Mouse (Mus musculus) natural killer cell, adult 2 months (primary cell): ENCODE data around the gene Arhgef28.

ENCODE experiments used
- DNase-seq, 2 experiments: peaks; one replicate each; pipeline ENCODE4 v3.0.0; 2022; ENCODE audit warnings: low spot score in 2 of 2

Gene Arhgef28

DNA sequence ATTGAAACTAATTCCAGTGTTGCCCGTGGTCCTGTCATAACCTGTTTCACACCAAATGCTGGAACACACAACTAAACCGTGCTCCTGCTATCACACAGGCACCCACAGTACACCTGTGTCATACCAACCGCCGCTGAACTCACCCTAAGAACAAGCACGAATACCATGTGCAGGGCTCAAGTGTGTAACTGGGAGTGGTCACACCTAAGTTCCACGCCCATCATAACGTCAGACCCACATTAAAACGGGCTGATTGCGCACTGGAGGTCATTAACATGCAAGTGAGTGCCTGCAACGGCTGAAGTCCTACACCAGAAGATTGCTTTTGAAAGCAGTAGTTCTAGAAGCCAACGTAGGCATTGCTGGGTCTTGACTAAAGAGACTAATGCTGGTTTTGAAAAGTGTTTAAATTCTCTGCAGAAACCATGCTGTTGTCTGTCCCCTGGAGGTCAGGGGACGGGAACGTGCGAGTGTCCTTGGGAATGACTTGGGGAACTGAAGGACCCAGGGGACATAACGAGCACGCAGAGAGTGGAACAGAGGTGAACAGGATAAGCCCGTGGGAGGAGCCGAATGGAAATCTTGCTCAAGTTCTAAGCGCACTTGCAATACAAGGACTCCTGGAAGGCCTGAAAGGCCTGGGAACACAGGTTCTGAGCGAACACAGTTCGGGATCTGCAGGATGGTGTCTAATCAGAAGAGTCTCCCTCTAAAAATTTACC lies 22.9 kb downstream of the Arhgef28 start:
- DNase-seq = no peak

DNA sequence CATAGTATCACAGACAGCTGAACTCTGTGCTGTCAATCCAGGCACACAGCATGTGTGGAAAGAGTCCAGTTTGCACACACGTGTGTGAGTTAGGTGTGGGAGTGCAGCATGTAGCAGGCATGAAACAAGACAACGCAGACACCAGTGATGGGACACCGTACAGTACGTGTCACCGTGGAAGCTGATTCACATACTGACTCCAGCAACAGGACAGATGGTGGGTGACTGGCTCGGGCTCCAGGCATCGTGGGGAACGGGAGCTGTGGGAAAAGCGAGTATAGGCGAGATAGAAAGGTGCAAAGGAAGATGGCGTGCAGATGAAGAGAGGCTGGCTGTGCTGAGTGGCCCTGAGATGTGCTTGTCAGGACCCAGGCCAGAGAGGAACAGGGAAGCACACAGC lies 23.9 kb downstream of the Arhgef28 start:
- no peak for DNase-seq

DNA sequence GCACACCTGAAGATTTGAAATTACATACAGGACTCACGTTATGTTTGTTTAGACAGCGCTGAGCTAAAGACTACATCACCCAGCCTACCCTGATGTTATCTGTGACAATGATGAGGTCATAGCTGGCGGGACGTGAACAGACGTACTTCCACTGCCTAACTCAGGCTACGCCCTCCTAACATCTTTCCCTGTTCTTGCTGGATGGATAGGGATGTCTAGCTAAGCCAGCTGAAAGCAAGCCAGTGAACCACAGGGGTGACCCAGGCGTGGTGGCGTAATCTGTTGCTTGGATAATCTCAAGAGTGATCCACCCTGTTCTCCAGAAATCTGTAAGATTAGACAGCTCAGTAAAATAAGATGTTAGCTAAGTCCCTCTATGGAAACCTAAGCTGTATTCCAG lies 25.6 kb downstream of the Arhgef28 start:
- no peak for DNase-seq

DNA sequence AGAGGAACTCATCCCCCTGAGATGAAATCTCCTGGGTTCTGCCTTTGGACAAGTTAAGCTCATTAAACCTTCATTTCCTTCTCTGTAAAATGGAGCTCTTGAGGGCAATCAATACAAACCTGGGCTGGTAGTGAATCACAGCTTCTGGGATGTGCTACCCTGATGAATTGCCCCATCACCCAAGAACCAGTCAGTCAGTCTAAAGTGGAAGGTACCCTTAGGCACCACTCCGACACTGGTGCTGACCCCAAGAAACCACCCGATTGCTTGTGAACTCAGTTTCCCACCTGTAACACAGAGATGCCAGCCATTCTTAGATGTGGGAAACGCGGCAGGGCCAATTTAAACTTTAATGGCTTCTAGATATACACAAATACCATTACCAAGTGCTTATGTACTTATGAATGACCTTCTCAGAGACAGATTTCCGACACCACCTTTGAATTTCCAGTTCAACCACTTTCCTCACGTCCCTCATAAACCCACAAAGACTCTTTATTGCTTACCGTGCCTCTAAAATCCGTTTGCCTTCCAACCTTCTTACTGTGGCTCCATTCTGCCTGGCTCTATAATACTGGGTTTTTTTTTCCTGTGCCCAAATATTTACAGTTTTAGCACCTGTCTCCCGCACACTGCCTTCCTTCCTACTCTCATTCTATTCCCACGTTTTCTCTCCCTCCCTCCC lies 30.8 kb downstream of the Arhgef28 start:
- no peak for DNase-seq

DNA sequence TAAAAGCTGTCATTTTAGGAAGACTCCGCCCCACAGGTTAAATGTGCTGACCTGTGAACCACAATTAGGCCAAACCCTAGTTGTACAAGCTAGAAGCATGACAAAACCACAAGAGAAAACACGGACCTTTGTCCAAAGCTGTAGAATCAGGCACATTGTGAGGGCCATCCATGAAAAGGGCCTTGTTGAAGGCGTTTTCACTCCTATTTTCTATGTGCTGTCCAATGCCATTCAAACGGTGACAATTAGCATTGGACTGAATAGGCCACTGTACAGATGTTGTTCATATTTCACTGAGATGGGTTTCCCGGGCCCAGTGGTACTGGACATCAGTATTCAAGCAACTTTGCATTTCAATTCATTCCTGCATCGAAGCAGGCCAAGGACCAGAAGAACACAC lies 33.2 kb downstream of the Arhgef28 start:
- DNase-seq = no peak

DNA sequence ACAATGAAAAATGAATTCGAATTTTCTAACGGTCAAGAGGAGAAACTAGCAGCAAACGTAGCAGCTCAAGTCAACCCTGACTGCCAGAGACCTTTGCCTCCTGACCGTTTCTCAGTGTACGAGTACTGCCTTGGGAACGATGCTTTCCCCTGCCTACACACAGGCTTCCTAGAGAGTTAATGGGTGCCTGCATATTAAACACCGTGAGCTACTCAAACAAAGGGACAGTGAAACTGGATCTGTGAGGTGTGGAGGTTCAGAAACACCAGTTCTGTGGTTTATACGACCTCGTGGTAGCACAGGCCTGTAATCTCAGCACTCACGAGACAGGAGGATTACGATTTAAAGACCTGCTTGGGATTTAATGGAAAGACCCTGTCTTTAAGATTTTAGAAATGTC lies 33.9 kb downstream of the Arhgef28 start:
- no peak for DNase-seq

DNA sequence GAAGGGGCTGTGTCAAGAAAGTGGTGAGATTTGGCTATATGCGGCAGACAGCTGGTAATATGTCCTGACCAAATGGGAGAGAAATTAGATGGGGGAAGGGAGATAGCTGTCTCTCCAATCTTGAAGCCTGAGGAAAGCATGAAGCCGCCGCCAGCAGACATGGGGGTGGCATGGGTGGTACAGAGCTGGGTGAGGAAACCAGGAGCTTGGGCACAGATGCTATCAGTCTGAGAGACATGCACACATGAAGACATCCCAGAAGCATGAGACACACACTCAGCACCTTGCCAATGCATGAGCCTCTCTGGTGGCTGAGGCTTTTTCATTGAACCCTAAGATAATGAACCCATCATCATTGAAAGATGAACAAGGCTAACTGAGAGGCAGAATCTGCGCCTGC lies 34.5 kb downstream of the Arhgef28 start:
- no peak for DNase-seq

DNA sequence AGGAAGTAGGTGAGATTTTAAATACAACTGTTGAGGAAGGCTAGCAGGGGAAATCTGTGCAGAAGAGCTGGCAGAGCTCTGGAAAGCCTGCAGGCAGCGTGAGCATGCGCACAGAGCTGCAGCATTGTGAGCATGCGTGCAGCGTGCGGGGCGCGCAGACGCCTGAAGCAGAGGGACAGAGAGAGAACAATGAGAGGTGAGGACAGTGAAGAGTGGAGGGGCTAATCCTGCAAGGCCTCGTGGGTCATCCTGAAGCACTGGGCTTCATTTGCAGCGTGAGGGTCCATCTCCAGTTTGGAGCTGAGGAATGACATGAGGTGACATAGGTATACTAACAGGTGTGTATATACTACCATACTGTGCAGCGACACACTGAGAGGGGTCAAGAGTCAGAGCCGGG lies 35.0 kb downstream of the Arhgef28 start:
- no peak for DNase-seq

DNA sequence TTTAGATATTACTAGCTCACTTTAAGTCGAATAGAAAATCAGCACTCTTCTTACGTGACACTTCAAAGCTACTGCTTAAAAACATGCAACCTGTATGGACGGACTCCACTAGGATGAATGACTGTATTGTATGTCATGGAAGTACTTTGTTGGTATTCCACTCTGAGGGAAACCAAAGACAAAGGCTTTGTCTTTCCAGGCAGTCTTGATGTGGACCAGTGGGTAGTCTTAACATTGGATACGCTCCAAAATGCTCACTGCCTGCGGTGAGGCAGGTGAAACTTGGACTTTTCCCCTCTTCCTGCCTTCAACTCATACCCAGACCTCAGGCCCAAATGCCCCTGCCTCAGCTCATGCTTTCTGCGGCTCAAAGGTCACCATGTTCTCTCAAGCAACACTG lies 41.4 kb downstream of the Arhgef28 start:
- DNase-seq = no peak

DNA sequence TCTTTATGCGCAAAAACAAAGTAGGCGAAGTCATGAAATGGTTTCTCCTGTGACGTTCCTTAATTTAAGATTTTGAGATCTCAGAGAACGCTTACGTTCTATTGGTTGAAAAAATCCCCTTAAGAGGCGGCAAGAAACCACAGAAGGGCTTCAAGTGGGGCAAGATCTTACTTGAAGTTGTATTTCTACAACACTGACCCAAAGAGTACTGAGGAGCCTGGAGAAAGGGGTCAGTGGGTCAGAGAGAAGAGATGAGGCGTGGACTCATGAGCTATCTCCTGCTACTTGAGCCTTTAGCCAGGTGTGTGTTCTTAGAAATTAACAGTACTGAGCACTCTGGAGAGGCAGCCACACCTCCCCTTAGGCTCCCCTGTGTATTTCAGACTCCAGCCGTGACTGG lies 44.7 kb downstream of the Arhgef28 start:
- DNase-seq = no peak

DNA sequence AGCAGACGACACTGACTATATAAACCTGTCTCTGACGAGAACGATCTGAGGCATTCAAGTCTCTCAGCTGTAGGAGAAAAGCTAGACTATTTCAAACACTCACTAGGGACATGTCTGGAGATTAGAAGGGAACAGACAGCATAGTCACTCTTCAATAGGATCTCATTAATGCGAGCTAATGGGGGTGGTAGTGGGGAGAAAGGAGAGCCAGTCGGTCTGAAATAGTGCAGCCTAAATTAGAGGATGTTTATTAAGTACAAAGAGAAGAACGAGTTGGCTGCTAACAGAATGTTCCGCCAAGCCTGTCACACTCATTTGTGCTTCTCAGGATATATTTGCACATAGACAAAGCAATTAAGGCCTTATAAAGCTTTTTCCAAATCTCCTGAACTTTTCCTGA lies 49.6 kb downstream of the Arhgef28 start:
- DNase-seq = no peak

DNA sequence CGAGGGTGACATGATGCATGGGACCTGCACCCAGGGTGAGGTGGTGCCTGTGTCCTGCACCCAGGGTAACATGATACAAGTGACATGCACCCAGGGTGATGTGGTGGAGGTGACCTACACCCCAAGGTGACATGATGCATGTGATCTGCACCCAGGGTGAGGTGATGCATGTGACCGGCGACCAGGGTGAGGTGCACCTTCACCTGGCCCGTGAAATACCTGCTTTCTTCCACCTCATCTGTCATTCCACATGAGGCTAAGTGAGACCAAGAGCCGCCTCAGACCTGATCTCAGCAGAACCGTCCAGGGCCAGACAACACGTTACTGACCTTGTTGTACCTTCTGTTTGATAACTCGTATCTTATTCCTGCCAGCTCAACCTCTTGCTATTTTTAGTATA lies 53.5 kb downstream of the Arhgef28 start:
- DNase-seq = no peak

DNA sequence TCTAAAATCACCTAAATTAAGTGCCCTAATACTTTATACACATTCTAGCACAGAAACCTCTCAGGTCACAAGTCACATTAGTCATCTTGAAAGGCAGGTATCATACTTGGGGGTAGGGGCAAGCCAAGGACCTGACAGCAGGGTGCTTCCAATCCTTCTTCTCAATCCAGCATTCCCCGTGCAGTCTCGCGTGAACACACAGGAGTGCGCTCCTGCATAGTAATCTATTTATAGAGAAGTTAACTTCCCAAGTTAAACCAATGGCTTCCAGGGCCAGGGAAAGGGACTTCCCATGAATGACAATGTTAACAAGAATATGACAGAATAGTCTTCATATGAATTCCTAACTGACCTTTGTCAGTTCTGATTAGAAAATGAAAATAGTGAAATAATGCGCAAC lies 58.7 kb downstream of the Arhgef28 start:
- DNase-seq = no peak

DNA sequence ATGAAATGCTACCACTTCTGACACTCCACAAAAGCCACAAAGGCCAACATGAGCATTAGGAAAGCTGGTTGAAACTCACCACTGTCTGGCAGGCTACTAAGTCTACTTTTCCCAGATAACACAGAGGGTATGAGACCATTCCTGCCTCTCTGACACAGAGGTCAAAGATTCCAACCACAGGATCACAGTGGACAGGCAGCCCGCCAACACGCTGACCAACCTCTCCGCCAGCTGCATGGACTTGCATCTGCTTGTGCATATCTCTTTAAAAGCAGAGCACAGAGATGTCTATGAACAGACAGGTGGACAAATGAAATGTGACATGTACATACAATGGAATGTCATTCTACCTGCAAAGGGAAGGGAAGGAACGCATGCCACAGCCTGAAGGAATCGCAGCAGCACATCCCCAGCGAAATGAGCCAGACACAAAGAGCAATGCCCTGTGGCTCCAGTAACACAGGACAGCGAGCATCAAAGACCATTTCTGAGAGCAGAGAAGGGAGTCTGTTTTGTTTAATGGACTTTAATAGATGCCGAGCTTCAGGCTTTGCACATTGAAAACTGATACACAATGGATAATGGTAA lies 59.6 kb downstream of the Arhgef28 start:
- no peak for DNase-seq

DNA sequence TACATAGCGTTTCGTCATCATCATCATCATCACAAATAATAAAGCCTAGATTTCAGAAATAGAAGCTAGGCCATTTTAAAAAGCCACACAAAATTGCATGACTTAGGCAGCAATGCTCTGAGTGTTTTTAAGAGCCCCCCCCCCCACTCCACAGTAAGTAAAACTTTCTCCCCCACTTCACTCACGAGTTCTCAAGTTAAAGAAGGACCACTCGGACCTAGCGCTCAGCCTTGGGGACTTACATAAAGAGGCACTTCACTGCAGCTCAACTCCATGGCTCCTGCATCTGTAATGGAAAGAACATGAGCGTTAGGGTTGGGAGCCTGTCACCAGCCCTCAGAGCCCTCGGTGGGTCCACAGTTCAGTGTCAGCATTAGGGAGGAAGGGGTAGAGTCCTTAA lies 60.9 kb downstream of the Arhgef28 start:
- no peak for DNase-seq

DNA sequence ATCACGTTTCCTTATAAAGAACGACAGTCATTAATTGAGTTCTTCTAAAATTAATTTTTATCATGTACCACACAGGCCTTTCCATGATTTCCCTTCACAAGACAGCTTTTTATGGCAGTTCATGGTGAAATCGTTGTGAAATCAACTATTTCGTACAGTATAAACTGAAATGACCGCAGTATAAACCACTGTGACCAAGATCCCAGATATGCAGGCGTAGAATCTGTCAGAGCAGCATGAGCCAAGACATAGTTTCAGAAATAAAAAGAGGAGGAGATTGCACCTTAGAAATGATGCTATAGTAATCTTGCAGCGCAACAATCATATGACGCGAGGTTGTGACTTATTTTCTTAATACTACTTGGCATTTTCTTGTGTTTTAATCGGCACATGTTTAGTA lies 63.2 kb downstream of the Arhgef28 start:
- DNase-seq = no peak

DNA sequence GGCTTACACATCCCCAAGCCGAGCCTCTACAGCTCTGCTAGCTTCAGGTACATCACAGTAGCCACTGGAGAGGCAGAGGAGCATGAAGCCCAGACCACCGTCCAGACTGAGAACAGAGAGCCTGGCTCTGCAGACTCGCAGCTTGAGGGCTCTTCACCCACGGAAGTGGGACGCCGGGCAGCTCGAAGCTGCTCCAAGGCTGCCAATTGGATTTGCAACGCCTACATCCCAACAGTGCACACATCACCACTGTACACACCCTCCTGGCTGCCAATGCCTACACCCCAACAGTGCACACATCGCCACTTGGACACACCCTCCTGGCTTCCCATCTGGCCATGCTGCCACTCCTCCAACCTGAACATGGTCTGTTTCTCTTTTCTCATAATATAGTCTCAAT lies 65.6 kb downstream of the Arhgef28 start:
- DNase-seq = no peak

DNA sequence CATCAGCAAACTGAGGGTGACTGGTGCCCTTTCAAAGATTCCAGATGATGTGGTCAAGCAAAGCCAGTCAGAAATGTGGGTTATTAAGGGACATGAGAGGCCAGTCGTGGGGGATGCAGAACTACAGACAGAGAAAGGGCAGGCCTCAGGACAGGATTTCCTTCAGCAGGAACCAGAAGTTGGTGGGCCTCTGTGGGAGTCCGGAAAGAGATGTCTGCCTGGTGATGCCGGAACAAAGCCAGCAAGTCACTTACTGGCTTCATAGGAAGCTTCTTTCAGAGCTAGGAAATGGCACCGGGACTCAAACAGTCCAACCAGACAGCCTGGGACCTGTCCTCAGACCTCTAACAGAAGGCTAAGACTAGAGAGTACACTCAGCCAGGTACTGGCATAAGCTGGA lies 67.5 kb downstream of the Arhgef28 start:
- no peak for DNase-seq

DNA sequence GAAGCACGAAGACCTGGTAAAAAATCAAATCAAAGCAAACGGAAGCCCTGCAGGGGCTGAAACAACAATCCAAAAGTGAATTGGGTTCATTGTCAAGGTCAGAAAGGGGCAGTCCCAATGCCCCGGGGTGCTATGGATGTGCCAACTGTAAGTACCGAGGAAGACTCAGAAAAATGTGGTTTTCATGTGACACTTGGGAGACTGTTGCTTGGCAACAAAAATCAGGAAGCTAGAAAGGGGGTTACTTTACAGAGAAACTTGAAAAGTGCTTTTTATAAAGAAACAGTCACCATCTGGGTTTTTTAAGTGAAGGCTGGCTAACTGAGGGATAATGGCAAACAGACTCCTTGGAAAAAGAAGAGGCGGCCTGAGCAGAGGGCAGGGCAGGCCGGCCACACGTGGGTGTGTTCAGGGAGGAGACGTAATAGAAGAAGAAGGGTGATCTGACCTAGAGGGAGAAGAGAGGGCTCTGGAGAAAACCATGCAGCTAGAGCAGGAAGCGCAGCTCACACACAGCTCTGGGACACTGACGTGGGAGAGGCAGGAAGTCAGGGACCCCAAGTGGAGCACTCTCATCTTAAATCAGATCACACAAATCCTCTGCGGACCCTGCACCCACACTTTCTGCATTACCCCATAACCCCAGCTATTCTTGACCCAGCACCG lies 70.2 kb downstream of the Arhgef28 start:
- no peak for DNase-seq

DNA sequence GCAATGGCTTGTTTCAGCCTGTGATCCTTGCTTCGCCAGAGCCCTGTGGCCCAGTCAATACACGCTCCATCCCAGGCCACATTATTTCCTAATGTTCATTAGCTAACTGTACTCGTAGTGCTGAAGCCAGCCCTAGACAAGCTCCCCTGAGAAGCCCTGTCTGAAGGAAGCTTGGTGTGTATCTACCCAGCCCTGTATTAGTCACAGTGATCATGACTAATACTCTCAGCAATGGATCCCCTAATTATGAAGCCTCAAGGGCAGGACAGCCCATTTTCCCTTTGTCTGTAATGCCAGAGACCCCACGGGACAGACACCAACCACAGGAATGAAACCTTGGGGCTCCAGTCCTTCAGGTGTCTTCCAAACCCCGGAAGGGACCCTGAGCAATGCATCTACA lies 73.3 kb downstream of the Arhgef28 start:
- DNase-seq = no peak

DNA sequence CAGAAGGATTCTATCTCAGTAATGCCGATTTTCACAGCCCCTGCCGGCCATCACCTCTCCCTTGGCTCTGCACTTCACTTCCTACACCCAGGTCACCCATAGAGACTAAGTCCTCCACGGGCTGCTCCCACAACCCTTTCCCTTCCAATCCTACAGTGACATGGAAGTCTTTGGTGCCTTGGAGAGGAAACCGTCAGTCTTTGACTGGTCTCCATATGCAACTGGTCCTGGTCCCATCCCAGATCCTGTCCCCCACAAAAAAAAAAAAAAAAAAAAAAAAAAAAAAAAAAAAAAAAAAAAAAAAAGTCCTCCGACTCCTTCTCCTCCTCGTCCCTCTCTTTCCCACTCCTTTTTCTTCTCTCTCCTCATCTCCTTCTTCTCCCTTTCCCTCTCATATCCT lies 74.0 kb downstream of the Arhgef28 start:
- no peak for DNase-seq

DNA sequence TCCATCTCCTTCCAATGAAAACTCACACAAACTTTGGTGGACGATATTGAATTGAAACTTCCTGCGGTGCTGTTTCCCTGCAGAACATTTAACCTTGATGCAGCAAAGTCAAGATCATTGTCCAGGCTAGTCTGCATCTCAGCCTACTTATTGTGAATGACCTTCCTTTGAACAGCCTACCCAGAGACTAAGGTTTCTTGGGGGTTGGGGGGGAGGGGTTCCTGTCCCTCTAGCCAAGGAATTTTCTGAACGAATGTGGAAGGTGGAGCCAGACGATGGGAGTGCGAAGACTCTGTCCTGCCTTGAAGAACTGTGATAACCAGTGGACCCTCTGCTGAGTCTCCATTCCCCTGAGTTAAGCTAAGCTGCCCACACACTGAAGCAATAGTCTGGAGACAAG lies 80.6 kb downstream of the Arhgef28 start:
- DNase-seq = no peak
